Mouse (Mus musculus) lung, embryonic 14.5 days (tissue): Measurements from ENCODE around the gene Cks2. TPM values are rescaled to one million over a fixed set of nuclear protein-coding genes. Genes with fewer than 3 reads are reported as not detected.

Experiments used
- ATAC-seq: fragments of 200-750 bp; cut with Nextera tagmentation; 2 replicates; pipeline ENCODE4 v1.8.0; 2017; ENCODE audit warnings: mild to moderate bottlenecking, moderate TSS enrichment, moderate library complexity; ENCODE audit not compliant: insufficient read depth
- DNase-seq: peaks from one replicate; pipeline ENCODE4 v3.0.0-alpha.2; 2015
- H3K27ac ChIP-seq: fragments of 300-500 bp; sonication (generic); 2 replicates; pipeline ENCODE4 v1.5.1; 2014; ENCODE audit warnings: low read depth, mild to moderate bottlenecking, moderate library complexity
- H3K27me3 ChIP-seq: fragments of 300-500 bp; sonication (generic); 2 replicates; pipeline ENCODE4 v1.6.1; 2014; ENCODE audit warnings: low read length, control low read depth; ENCODE audit not compliant: insufficient read depth
- H3K36me3 ChIP-seq: fragments of 300-500 bp; sonication (generic); 2 replicates; pipeline ENCODE4 v1.6.1; 2014; ENCODE audit warnings: control low read depth; ENCODE audit not compliant: insufficient read depth
- H3K4me1 ChIP-seq: fragments of 300-500 bp; sonication (generic); 2 replicates; pipeline ENCODE4 v1.6.1; 2014; ENCODE audit warnings: antibody characterized with exemption, control low read depth; ENCODE audit not compliant: insufficient read depth
- H3K4me2 ChIP-seq: fragments of 300-500 bp; sonication (generic); 2 replicates; pipeline ENCODE4 v1.6.1; 2014; ENCODE audit warnings: mild to moderate bottlenecking
- H3K4me3 ChIP-seq: fragments of 300-500 bp; sonication (generic); 2 replicates; pipeline ENCODE4 v1.5.1; 2014; ENCODE audit warnings: low read depth, low read length
- H3K9ac ChIP-seq: fragments of 300-500 bp; sonication (generic); 2 replicates; pipeline ENCODE4 v1.6.1; 2014
- H3K9me3 ChIP-seq: fragments of 300-500 bp; sonication (generic); 2 replicates; pipeline ENCODE4 v1.6.1; 2016; ENCODE audit warnings: low read depth, low read length, control low read depth
- CTCF ChIP-seq: IDR thresholded peaks from 2 replicates; pipeline ENCODE4 v1.5.1; 2016; ENCODE audit warnings: antibody characterized with exemption, low read depth
- WGBS: fragments of 180-500 bp; shearing (Covaris S2); extraction: QIAGEN DNeasy Blood & Tissue Kit; methylation state at CpG from one replicate; pipeline ENCODE4 v1.1.7; 2014; 5-methylcytosine and 5-hydroxymethylcytosine counted together
- polyA plus RNA-seq: library from polyadenylated mRNA; unstranded; fragments of >200 nt; fragmentation: Nextera tagmentation; extraction: Ambion mirVana; gene quantifications from 2 replicates; pipeline ENCODE4 v1.2.1, GENCODE M21; 2014

Gene Cks2
- polyA plus RNA-seq, 1 experiment from 2014 or later, result 436 TPM

DNA sequence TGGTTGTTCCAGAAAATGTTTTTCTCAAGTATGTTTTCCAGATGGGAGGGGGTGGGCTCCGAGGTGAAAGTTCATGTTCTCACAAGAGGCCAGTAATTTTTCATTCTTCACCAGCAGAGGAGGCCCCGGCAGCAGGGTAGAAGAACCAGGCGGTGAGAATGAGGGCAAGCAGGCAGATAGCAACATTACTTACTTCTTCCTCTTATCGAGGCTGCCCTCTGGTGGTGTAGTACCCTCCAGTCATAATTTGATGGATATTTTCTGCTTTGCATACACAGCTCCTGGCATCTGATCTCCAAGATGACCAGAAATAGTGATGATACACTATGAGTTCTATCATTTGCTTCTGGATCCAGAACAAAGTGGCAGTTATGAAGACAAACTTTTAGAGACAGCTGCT is 6.1 kb upstream of the Cks2 start:
- no peak for ATAC-seq
- no peaks in the 10 kb centered on the region for H3K4me1 ChIP-seq

GRCm38 (mm10) chr13:51641424-51641823 is 3.6 kb upstream of the Cks2 start:
- no peak for TF ChIP-seq CTCF
- no peaks in the 10 kb centered on the region for H3K4me1 ChIP-seq
- no peaks in the 10 kb centered on the region for H3K36me3 ChIP-seq
- DNase-seq (no peak), ATAC-seq (no peak)
- H3K27ac ChIP-seq, result no peak overlapping the region
- no peak overlapping the region for H3K4me2 ChIP-seq
- no peak overlapping the region for H3K9ac ChIP-seq
- no peaks in the 10 kb centered on the region for H3K9me3 ChIP-seq
- H3K27me3 ChIP-seq, result no peaks in the 10 kb centered on the region
- 80% methylated on average over 3 of the region's 3 CpGs for WGBS
- no peak overlapping the region for H3K4me3 ChIP-seq

More for the DNA sequence above, 6.1 kb upstream of the Cks2 start:
- Histone ChIP-seq H3K4me2 (no peak overlapping the region), H3K4me3 (no peak overlapping the region), H3K9me3 (no peaks in the 10 kb centered on the region), H3K36me3 (no peaks in the 10 kb centered on the region), H3K27me3 (no peaks in the 10 kb centered on the region), H3K9ac (no peak overlapping the region), H3K27ac (no peak overlapping the region)
- WGBS, result 83% methylated on average over 4 of the region's 4 CpGs
- TF ChIP-seq CTCF, result no peak
- DNase-seq, result no peak

DNA sequence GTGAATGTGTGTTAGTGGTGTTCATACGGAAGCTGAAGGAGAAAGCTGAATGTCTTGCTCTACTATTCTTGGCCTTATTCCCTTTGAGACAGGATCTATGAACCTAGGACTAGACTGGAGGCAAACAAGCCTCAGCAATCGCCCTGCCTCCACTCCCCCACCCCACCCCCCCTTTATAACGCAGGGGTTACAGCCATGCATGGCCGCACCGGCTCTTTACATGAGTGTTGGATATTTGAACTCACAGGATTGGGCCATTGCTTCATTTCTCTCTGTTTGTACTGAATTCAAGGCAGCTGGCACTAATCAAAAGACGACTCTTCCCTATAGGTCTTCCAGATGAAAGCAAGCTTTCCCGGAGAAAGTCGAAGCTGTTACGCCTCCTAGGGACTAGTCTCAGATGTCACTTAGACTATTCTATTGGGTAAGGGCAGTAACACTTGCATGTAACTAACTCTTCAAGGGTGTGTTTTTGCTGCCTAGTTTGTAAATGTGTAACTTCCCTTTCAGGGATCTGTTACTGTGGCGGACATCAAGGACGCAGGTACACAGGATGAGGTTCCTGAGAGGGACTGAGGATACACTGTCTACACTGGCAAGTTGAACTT is 2.8 kb upstream of the Cks2 start:
- TF ChIP-seq CTCF, result no peak
- Histone ChIP-seq H3K27me3 (no peaks in the 10 kb centered on the region), H3K4me3 (no peak overlapping the region), H3K4me1 (peaks cover 7% of the 10 kb centered on the region), H3K36me3 (no peaks in the 10 kb centered on the region), H3K9me3 (no peaks in the 10 kb centered on the region), H3K27ac (no peak overlapping the region), H3K9ac (no peak overlapping the region), H3K4me2 (no peak overlapping the region)
- DNase-seq (peak; percentile 45), ATAC-seq (no peak)
- 22% methylated on average over 11 of the region's 11 CpGs for WGBS

DNA sequence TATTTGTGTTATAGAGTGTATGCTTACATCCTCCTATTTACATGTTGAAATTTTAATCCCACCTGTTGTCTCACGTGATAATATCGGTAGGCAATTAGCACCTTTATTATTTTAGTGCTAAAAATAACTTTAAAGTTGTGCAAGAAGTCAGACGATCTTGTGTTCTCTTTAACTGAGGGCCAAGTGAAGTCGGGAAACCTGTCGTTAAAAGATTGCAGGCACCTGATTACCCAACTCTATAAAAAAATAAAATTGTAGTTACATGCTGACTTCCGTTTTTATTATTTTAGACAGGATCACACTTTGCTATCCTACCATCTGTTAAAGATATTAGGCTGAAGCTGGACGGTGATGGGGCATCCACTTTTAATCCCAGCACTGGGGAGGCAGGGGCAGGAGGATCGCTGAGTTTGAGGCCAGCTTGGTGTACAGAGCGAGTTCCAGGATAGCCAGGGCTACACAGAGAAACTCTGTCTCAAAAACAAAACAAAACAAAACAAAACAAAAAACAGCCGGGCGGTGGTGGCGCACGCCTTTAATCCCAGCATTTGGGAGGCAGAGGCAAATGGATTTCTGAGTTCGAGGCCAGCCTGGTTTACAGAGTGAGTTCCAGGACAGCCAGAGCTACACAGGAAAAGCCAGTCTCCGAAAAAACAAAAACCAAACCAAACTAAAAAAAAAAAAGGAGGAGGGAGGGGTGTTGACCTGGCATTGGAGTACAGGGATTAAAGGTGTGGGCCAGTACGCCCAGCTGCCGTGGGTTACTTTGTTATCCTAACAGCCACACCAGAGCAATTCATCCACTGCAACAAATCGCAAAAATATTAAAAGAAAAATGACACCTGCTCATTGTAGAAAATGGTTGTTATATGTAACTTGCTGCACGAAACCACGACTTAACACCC is 856 bp upstream of the Cks2 start:
- Histone ChIP-seq H3K9me3 (no peaks in the 10 kb centered on the region), H3K4me1 (peaks cover 13% of the 10 kb centered on the region), H3K9ac (peak overlapping the region; percentile 57), H3K4me3 (peak overlapping the region; percentile 88), H3K36me3 (no peaks in the 10 kb centered on the region), H3K4me2 (peak overlapping the region; percentile 65), H3K27ac (peak overlapping the region; percentile 52; the same call in 1 of the 2 replicates), H3K27me3 (no peaks in the 10 kb centered on the region)
- DNase-seq (no peak), ATAC-seq (0 out of 2 replicates have a peak, but pooled peaks have one; percentile 2)
- 44% methylated on average over 20 of the region's 20 CpGs for WGBS
- TF ChIP-seq CTCF, result no peak

DNA sequence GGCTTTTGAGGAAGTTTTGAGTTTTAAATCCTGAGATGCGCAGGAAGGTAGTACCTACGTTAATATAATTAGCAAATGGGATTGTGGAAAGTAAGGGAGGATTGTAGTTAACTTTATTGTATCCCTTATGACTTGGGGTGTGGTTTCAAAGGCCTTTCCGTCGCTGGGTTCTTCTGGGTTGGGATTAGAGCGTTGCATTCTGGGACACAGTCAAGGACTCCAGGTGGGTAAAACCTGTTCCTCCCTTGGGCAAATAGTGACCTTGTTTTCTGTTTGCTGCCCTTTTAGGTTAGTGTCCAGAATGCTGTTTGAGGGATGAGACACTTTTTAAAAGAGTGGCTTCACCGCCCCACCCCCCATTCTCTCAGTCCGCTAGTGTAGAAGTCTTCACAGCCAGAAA is 840 bp downstream of the Cks2 start:
- Histone ChIP-seq H3K36me3 (peaks cover 11% of the 10 kb centered on the region; the same call in 1 of the 2 replicates), H3K4me1 (peaks cover 15% of the 10 kb centered on the region), H3K4me3 (peak overlapping the region; percentile 88), H3K9me3 (no peaks in the 10 kb centered on the region), H3K4me2 (peak overlapping the region; percentile 92), H3K9ac (peak overlapping the region; percentile 91), H3K27ac (peak overlapping the region; percentile 85), H3K27me3 (no peaks in the 10 kb centered on the region)
- DNase-seq, result peak; percentile 67
- no peak for TF ChIP-seq CTCF
- ATAC-seq, result no peak
- under 1% methylated on average over 7 of the region's 7 CpGs for WGBS

- Histone ChIP-seq H3K9ac (peak overlapping the region; percentile 91), H3K4me1 (peaks cover 17% of the 10 kb centered on the region), H3K4me3 (peak overlapping the region; percentile 88), H3K4me2 (peak overlapping the region; percentile 92), H3K36me3 (peaks cover 16% of the 10 kb centered on the region; the same call in 1 of the 2 replicates), H3K27ac (no peak overlapping the region; the same call in 1 of the 2 replicates), H3K27me3 (no peaks in the 10 kb centered on the region), H3K9me3 (no peaks in the 10 kb centered on the region)
- 15% methylated on average over 3 of the region's 3 CpGs for WGBS
- no peak for DNase-seq
- ATAC-seq, result no peak
- TF ChIP-seq CTCF, result no peak
Measured at GRCm38 (mm10) chr13:51646362-51647027, 1.5 kb downstream of the Cks2 start.

GRCm38 (mm10) chr13:51647770-51648169 is 2.7 kb downstream of the Cks2 start:
- peak overlapping the region; percentile 88 for H3K4me3 ChIP-seq
- H3K9me3 ChIP-seq, result no peaks in the 10 kb centered on the region
- peaks cover 17% of the 10 kb centered on the region for H3K4me1 ChIP-seq
- DNase-seq, result no peak
- TF ChIP-seq CTCF, result no peak
- peak overlapping the region; percentile 52; the same call in 1 of the 2 replicates for H3K9ac ChIP-seq
- peaks cover 20% of the 10 kb centered on the region for H3K36me3 ChIP-seq
- ATAC-seq, result no peak
- H3K27me3 ChIP-seq, result no peaks in the 10 kb centered on the region
- H3K27ac ChIP-seq, result peak overlapping the region; percentile 6; the same call in 1 of the 2 replicates
- peak overlapping the region; percentile 92 for H3K4me2 ChIP-seq
- 86% methylated on average over 3 of the region's 3 CpGs for WGBS
